Mouse (Mus musculus) cortical plate, adult 2 months (tissue): Measurements from ENCODE around the gene Tdrd5.

Experiments used
- CTCF ChIP-seq: fragments of 200-500 bp; IDR thresholded peaks from 2 replicates; pipeline ENCODE4 v1.5.1; 2011; ENCODE audit warnings: mild to moderate bottlenecking, control low read depth, low read length; ENCODE audit not compliant: insufficient read depth; ENCODE audit errors: extremely low read depth
- POLR2A ChIP-seq: fragments of 200-500 bp; IDR thresholded peaks from 2 replicates; pipeline ENCODE4 v1.6.1; 2011; ENCODE audit warnings: mild to moderate bottlenecking, low read length, control low read depth; ENCODE audit not compliant: insufficient read depth; ENCODE audit errors: extremely low read depth

- peak; percentile 72 for TF ChIP-seq CTCF
- TF ChIP-seq POLR2A: no peak
Observed at GRCm38 (mm10) chr1:156229448-156229847, 74.0 kb downstream of the Tdrd5 start.
